Mouse (Mus musculus): ENCODE results near the gene Arhgap42.

GRCm38 (mm10) chr9:9027445-9027844, 211.5 kb downstream of the Arhgap42 start:
- TF ChIP-seq POLR2A (IDR thresholded peaks at IDR 0.05; ENCODE audit: low read depth, low read length) (no peak), CTCF (conservative IDR thresholded peaks at IDR 0.05; ENCODE audit: insufficient read depth, insufficient read length, low read depth, low read length) (no peak)
